Mouse (Mus musculus) kidney, postnatal 36 days (tissue): ENCODE data around the gene Gipc2.
A peak's percentile ranks its signal among the peaks of the same experiment; 100 is the strongest.
"Not testable (repeated sequence)": the region's sequence is repeated elsewhere in the genome, so short reads cannot be mapped to it uniquely, and the experiment has no call there.

Experiments used
- DNase-seq, 2 experiments: peaks; one replicate each; pipeline ENCODE4 v3.0.0; 2021 to 2022; ENCODE audit warnings: mixed read lengths in 2 of 2

Gene Gipc2

GRCm38 (mm10) chr3:152166099-152166423 is at the start of gene Gipc2:
Gene Gipc2 (minus strand): TSS chr3:152166230.
- no peak for DNase-seq

GRCm38 (mm10) chr3:152213416-152213815 is 47.4 kb upstream of the Gipc2 start:
- DNase-seq: no peak

- no peak for DNase-seq
Measured at GRCm38 (mm10) chr3:152211731-152212279, 45.8 kb upstream of the Gipc2 start.

- DNase-seq: peak; percentile 61 to 80
Measured at GRCm38 (mm10) chr3:152210728-152211391, 44.8 kb upstream of the Gipc2 start.

- peak; percentile 99 to 100 for DNase-seq
Measured at GRCm38 (mm10) chr3:152209967-152210634, 44.1 kb upstream of the Gipc2 start, which contains the start of the genes Dnajb4 and Fubp1. Gene Dnajb4 (minus strand): TSS chr3:152210302. Gene Fubp1 (plus strand): TSS chr3:152210422.

- peak in 1 of 2 experiments; percentile 46 for DNase-seq
Measured at GRCm38 (mm10) chr3:152209177-152209966, 43.3 kb upstream of the Gipc2 start.

GRCm38 (mm10) chr3:152208096-152208885 is 42.3 kb upstream of the Gipc2 start:
- no peak for DNase-seq

- no peak for DNase-seq
Measured at GRCm38 (mm10) chr3:152207156-152207555, 41.1 kb upstream of the Gipc2 start.

GRCm38 (mm10) chr3:152204577-152204976 is 38.5 kb upstream of the Gipc2 start:
- no peak for DNase-seq

- DNase-seq: no peak
Measured at GRCm38 (mm10) chr3:152203996-152204395, 38.0 kb upstream of the Gipc2 start.

GRCm38 (mm10) chr3:152203411-152203810 is 37.4 kb upstream of the Gipc2 start:
- DNase-seq: no peak

- DNase-seq: no peak
Measured at GRCm38 (mm10) chr3:152202942-152203341, 36.9 kb upstream of the Gipc2 start.

GRCm38 (mm10) chr3:152201651-152202050 is 35.6 kb upstream of the Gipc2 start:
- DNase-seq: no peak

GRCm38 (mm10) chr3:152201181-152201580 is 35.2 kb upstream of the Gipc2 start:
- DNase-seq: no peak

- DNase-seq: no peak
Measured at GRCm38 (mm10) chr3:152199125-152199524, 33.1 kb upstream of the Gipc2 start.

- not testable (repeated sequence) for DNase-seq
Measured at GRCm38 (mm10) chr3:152197246-152197645, 31.2 kb upstream of the Gipc2 start.

GRCm38 (mm10) chr3:152193635-152194097 is 27.6 kb upstream of the Gipc2 start:
- DNase-seq: peak; percentile 85 to 95

- DNase-seq: no peak
Measured at GRCm38 (mm10) chr3:152193177-152193576, 27.1 kb upstream of the Gipc2 start.

GRCm38 (mm10) chr3:152192238-152192931 is 26.4 kb upstream of the Gipc2 start:
- DNase-seq: peak; percentile 16 to 84

- DNase-seq: peak; percentile 66 to 69
Measured at GRCm38 (mm10) chr3:152191791-152192237, 25.8 kb upstream of the Gipc2 start.

- peak in 1 of 2 experiments; percentile 20 for DNase-seq
Measured at GRCm38 (mm10) chr3:152190679-152191477, 24.8 kb upstream of the Gipc2 start.
